Mouse (Mus musculus) ES-E14 (cell line): ENCODE data around the gene Amigo1. TPM values are rescaled to one million over a fixed set of nuclear protein-coding genes. Genes with fewer than 3 reads are reported as not detected.

Experiments used
- DNase-seq: peaks from one replicate; pipeline ENCODE4 v3.0.0-alpha.2; 2013; ENCODE audit warnings: low read depth, low spot score
- H3K27ac ChIP-seq: 2 replicates; pipeline ENCODE4 v1.5.1; 2012; ENCODE audit warnings: low read depth, mild to moderate bottlenecking, low read length, moderate library complexity, mixed read lengths; ENCODE audit not compliant: poor library complexity, insufficient read depth, severe bottlenecking
- H3K36me3 ChIP-seq: 2 replicates; pipeline ENCODE4 v1.6.1; 2012; ENCODE audit warnings: mild to moderate bottlenecking, low read length, moderate library complexity, mixed read lengths; ENCODE audit not compliant: control insufficient read depth, poor library complexity, insufficient read depth, severe bottlenecking
- H3K4me1 ChIP-seq, 2 experiments: fragments of 150-350 bp in 1 of 2; sonication (generic) in 1 of 2; 2 replicates each; pipeline ENCODE4 v1.6.1; 2012; ENCODE audit warnings: low read length in 2 of 2, mild to moderate bottlenecking in 1 of 2, mixed read lengths in 1 of 2; ENCODE audit not compliant: control insufficient read depth in 2 of 2, insufficient read depth in 2 of 2, poor library complexity in 1 of 2
- H3K4me3 ChIP-seq, 2 experiments: fragments of 150-350 bp in 1 of 2; sonication (generic) in 1 of 2; 2 replicates each; pipeline ENCODE4 v1.5.1; 2012; ENCODE audit warnings: low read length in 2 of 2, low read depth in 1 of 2, mild to moderate bottlenecking in 1 of 2, mixed read lengths in 1 of 2; ENCODE audit not compliant: insufficient read depth in 1 of 2, poor library complexity in 1 of 2, severe bottlenecking in 1 of 2
- H3K9ac ChIP-seq: 2 replicates; pipeline ENCODE4 v1.6.1; 2012; ENCODE audit warnings: low read depth, mild to moderate bottlenecking, low read length, mixed read lengths; ENCODE audit not compliant: poor library complexity, insufficient read depth, severe bottlenecking
- H3K9me3 ChIP-seq: fragments of 150-350 bp; sonication (generic); 2 replicates; pipeline ENCODE4 v1.6.1; 2012; ENCODE audit warnings: low read depth, mild to moderate bottlenecking, low read length; ENCODE audit not compliant: control insufficient read depth, insufficient read depth
- CHD2 ChIP-seq: IDR thresholded peaks from 2 replicates; pipeline ENCODE4 v1.6.1; 2014; ENCODE audit warnings: mild to moderate bottlenecking, low read depth, low read length, inconsistent platforms
- HCFC1 ChIP-seq: IDR thresholded peaks from 2 replicates; pipeline ENCODE4 v1.6.1; 2012; ENCODE audit warnings: low read length, inconsistent platforms, borderline replicate concordance; ENCODE audit not compliant: insufficient read depth
- MAFK ChIP-seq: IDR thresholded peaks from 2 replicates; pipeline ENCODE4 v1.6.1; 2014; ENCODE audit warnings: mild to moderate bottlenecking, low read depth, low read length, inconsistent platforms; ENCODE audit not compliant: insufficient read depth
- ZC3H11A ChIP-seq: IDR thresholded peaks from 2 replicates; pipeline ENCODE4 v1.6.1; 2012; ENCODE audit warnings: low read depth, mild to moderate bottlenecking, inconsistent platforms, low read length, borderline replicate concordance
- ZNF384 ChIP-seq: IDR thresholded peaks from 2 replicates; pipeline ENCODE4 v1.6.1; 2012; ENCODE audit warnings: low read depth, low read length, inconsistent platforms
- in situ Hi-C, 2 experiments: fragments of 600-800 bp; cut with MboI; formaldehyde crosslinking; loops; one replicate each; pipeline ENCODE4 v1.15.1; 2025; ENCODE audit warnings: low sequenced_read_pairs in 2 of 2, inconsistent platforms in 1 of 2; ENCODE audit not compliant: unreplicated experiment in 2 of 2
- total RNA-seq: library from RNA; depleted of rRNA; stranded (reverse); fragments of 300-350 nt; gene quantifications from 2 replicates; pipeline ENCODE4 v1.2.3, GENCODE M21; 2012

Amigo1 gene
- total RNA-seq, 1 experiment = 2.1 TPM

DNA sequence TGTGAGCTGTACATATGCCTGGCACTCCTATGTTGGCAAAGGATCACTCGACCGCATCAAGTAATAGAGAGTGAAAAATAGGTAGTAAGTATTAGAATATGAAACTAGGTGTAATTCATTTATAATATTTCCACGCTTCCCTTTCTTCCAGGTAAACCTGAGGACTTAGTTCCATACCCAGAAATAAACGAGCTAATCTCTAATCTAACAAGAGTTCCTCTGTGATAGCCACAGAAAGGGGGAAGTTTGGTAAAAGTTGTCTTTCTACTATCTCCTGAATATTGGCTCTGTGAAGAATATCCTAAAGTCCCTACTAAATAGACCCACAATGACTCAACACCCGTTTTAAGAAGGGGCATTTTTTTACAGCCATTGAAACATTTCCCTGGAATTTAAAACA is 39.5 kb upstream of the Amigo1 start:
- in situ Hi-C loops = no loop called here
- Histone ChIP-seq H3K9ac (peak overlapping the region; percentile 76), H3K9me3 (no peaks in the 10 kb centered on the region), H3K36me3 (no peaks in the 10 kb centered on the region), H3K27ac (no peak overlapping the region), H3K4me1 (peaks cover 0 to 8% of the 10 kb centered on the region in 2 experiments; a peak in 1 of 4 replicates), H3K4me3 (peak overlapping the region; percentile 86 to 91)
- DNase-seq = no peak
- TF ChIP-seq ZNF384 = no peak
- TF ChIP-seq ZC3H11A = no peak
- TF ChIP-seq HCFC1 = no peak
- no peak for TF ChIP-seq MAFK
- TF ChIP-seq CHD2 = no peak

DNA sequence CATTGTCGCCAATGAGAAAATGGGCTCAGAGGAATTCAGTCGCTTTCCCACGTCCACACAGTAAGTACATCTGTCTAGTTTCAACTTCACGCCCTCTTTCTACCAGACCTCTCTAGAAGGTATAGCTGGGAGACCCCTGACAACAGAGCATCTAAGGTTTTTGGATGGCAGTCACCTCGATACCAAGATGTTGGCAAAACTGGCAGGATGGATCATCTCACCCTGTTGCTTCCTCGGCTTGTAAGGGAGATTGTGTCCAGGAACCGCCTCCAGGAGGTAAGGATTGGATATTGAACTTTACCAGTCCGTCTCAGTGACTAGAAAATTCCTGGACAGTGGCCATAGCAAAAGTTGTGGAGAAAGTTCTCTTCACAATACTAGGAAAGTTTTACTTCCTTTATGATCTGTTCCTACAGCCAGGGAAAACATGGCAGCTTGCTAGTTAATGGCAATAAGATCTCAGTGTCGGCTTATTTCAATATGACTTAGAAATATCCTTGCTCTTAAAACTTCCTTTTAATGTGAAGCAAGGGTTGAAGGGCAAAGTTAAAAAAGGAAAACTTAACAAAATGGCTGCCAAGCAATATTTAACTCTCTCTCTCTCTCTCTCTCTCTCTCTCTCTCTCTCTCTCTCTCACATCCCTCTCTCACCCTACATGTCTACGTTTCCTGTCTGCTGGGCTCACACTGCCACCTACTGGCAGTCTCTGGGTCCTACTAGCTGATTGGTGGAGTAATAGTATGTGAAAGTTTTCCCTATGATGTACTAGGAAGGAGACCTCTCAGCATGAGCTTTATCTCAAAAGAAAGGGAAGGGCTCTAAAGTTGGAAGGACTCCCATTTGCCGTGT is 38.5 kb upstream of the Amigo1 start:
- Histone ChIP-seq H3K9ac (no peak overlapping the region), H3K36me3 (no peaks in the 10 kb centered on the region), H3K4me3 (no peak overlapping the region), H3K4me1 (peaks cover 0 to 8% of the 10 kb centered on the region in 2 experiments; a peak in 1 of 4 replicates), H3K9me3 (no peaks in the 10 kb centered on the region), H3K27ac (no peak overlapping the region)
- no peak for TF ChIP-seq HCFC1
- peak; percentile 84; the same call in 1 of the 2 replicates for TF ChIP-seq ZC3H11A
- DNase-seq = peak; percentile 83
- in situ Hi-C loops = no loop called here

DNA sequence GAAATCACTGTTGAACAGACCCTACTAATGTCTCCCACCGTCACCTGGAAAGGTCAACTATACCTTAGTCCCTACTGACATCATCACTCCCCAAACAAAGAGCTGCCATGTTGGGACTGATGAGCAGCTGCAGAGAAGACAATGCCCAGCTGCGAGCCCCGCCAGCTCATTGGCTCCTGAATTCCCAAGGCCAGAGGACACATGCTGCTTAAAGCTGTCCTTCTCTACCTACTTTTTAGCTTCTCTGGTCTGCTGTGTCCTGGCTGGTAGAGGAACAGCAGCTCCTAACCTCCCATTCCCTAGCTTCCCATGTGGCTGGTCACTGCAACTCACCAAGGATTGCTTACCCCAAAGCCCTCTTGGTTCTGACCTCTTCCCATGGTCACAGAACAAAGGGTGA is 33.8 kb upstream of the Amigo1 start:
- TF ChIP-seq CHD2 (no peak), HCFC1 (no peak), ZNF384 (no peak), ZC3H11A (no peak), MAFK (no peak)

DNA sequence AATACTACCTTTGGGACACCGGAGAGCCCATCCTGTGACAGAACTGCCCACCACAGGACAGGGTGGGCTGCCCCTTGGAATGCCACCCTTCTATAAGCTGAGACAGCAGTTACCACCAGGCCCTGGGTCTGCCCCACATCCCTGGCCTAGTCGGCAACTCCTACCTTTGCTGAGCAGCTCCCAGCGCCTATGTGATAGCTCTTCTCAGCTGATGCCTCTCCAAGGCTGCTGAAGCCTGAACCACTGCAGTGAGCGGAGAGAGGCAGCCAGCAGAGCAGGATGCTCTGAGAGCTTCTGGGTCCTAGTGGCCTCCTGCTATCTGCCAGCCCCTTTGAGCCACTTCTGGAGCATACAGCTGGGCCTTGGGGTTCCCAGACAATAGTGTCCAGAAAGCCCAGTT is 31.5 kb upstream of the Amigo1 start, which contains the start of gene Gpr61:
Gpr61 (minus strand) TSS at position 227 of the 400 bp plus-strand sequence.
- TF ChIP-seq ZNF384 = no peak
- no peak for TF ChIP-seq ZC3H11A
- TF ChIP-seq CHD2 = no peak
- TF ChIP-seq MAFK = no peak
- no peak for TF ChIP-seq HCFC1
- Histone ChIP-seq H3K9ac (no peak within 1 kb of the TSS), H3K9me3 (no peaks in the 10 kb centered on the region), H3K4me1 (peaks cover 0 to 8% of the 10 kb centered on the region in 2 experiments; a peak in 1 of 4 replicates), H3K27ac (no peak within 1 kb of the TSS), H3K36me3 (no peaks in the 10 kb centered on the region), H3K4me3 (no peak within 1 kb of the TSS)
- in situ Hi-C loops = no loop called here
- no peak for DNase-seq

More for the DNA sequence above, 33.8 kb upstream of the Amigo1 start:
- H3K9ac ChIP-seq = no peak overlapping the region
- in situ Hi-C loops = no loop called here
- no peak for DNase-seq
- peaks cover 0 to 8% of the 10 kb centered on the region in 2 experiments; a peak in 1 of 4 replicates for H3K4me1 ChIP-seq
- H3K27ac ChIP-seq = no peak overlapping the region
- no peaks in the 10 kb centered on the region for H3K36me3 ChIP-seq
- no peaks in the 10 kb centered on the region for H3K9me3 ChIP-seq
- no peak overlapping the region for H3K4me3 ChIP-seq
